Mouse (Mus musculus): Measurements from ENCODE around the gene Lcn2.

Gene Lcn2

GRCm38 (mm10) chr2:32344598-32345321 lies 43.3 kb downstream of the Lcn2 start:
- no peak for DNase-seq (ENCODE audit: extremely low read depth, low read depth, low spot score)

DNA sequence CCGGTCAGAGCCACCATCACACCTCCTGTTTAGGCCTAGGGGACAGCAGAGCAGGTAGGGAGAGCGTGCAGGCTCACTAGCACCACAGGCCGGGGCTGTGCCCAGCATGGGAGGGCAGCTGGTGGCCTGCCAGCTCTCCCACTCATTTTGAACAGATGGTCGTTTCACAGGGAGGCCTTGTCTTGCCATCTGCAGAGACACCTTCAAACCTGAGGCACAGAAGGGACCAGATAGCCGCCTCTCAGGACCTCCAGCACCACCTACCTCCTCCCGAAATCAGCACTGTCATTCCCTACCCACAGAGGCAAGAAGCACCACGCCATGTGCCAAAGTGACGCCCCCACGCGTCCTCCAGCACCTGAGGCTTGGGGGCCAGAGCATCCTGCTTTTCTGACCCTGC lies 44.0 kb downstream of the Lcn2 start:
- no peak for DNase-seq (ENCODE audit: extremely low read depth, low read depth, low spot score)

DNA sequence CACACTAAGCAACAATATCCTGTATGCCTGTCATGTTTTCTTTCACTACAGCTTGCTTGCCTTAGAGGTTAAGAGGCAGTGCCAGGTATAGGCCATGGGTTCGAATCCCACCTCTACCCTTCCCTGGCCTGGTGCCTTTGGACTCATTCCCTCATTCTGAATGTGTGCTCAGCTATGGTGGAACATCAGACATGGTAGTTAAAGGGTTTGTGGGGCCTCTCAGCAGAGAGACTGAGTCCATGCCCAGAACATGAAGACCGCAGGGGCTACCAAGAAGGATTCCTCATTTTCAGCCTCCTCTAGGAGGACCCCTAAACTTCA lies 44.7 kb downstream of the Lcn2 start:
- DNase-seq (ENCODE audit: extremely low read depth, low read depth, low spot score), result no peak

DNA sequence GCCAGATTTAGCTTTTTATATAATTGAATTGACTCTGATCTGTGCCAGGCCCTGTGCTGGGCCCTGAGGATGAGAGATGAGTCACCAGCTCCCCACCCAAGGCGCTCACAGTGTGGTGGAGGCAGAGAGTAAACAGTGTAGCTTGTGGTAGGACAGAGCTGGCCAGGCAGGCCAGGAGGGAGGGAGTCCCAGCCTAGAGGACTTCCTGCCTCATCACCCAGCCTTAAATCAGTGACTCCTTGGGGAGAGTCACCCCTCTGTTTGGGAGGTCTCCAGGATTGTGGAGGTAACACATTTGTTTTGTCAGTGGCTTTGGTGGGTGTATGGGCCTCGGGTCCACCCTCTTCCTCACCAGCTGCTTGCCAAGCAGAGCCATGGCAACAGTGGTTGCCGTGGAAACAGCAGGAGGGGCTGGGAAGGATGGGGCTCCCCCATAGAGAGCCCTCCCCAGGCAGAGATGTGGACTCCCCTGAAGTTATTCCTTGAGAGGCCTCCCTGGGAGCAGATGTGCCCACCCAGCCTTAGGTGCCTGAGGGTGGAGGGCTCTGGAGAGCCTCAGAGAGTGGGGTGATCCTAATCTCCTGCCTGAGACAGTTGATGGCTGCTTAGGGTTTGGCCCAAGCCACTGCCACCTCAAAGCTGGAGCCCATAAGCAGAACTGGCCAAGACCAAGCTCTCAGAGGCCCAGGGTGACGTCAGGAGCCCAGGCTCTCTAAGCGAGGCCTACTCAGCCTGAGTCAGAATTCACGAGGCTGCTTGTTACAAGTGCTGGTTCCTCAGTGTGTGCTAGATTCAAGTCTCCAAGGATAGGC lies 45.3 kb downstream of the Lcn2 start:
- DNase-seq (ENCODE audit: extremely low read depth, low read depth, low spot score), result no peak

- no peak for DNase-seq (ENCODE audit: extremely low read depth, low read depth, low spot score)
Measured at GRCm38 (mm10) chr2:32342039-32342438, 46.0 kb downstream of the Lcn2 start.

GRCm38 (mm10) chr2:32341634-32341939 lies 46.5 kb downstream of the Lcn2 start:
- no peak for DNase-seq (ENCODE audit: extremely low read depth, low read depth, low spot score)

- DNase-seq (ENCODE audit: extremely low read depth, low read depth, low spot score), result no peak
Measured at GRCm38 (mm10) chr2:32340836-32341633, 47.0 kb downstream of the Lcn2 start.

- no peak for DNase-seq (ENCODE audit: extremely low read depth, low read depth, low spot score)
Measured at GRCm38 (mm10) chr2:32339912-32340642, 48.0 kb downstream of the Lcn2 start.

DNA sequence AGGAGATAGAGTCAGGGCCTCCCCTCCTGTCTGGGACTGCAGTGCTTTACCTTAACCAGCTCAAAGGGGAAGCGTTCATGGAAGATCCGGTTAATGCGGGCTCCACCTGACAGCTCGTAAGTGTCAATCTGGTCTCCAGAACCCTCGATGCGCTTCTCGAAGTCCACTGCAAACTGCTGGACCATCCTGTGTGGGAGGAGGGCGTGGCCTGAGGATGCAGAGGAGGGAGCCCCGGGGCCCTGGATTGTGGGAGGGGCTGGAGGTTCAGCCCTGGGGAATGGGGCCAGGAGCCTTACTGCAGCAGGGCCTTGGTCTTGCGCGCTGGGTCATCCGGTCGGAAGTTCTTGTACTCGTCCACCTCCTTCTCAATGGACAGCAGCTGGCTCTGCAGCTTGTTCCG lies 52.2 kb downstream of the Lcn2 start:
- no peak for DNase-seq (ENCODE audit: extremely low read depth, low read depth, low spot score)
